Mouse (Mus musculus) cerebellum, adult 2 months (tissue): ENCODE results near the gene Bpifa3.

Experiments used
- CTCF ChIP-seq: fragments of 200-500 bp; IDR thresholded peaks from 2 replicates; pipeline ENCODE4 v1.5.1; 2011; ENCODE audit warnings: low read depth, mild to moderate bottlenecking, control low read depth, low read length, moderate library complexity, borderline replicate concordance; ENCODE audit not compliant: insufficient read depth
- POLR2A ChIP-seq: fragments of 200-500 bp; IDR thresholded peaks from 2 replicates; pipeline ENCODE4 v1.6.1; 2011; ENCODE audit warnings: low read length, control low read depth, borderline replicate concordance; ENCODE audit not compliant: insufficient read depth

GRCm38 (mm10) chr2:154142580-154142979, 12.4 kb downstream of the Bpifa3 start, which contains the start of gene Bpifa1:
- no peak for TF ChIP-seq POLR2A
- no peak for TF ChIP-seq CTCF
